Mouse (Mus musculus) erythroid progenitor cell, adult 5-6 weeks (primary cell): ENCODE results near the gene Neu1. TPM values are rescaled to one million over a fixed set of nuclear protein-coding genes. Genes with fewer than 3 reads are reported as not detected.
A peak's percentile ranks its signal among the peaks of the same experiment; 100 is the strongest.
"Not testable (repeated sequence)": the region's sequence is repeated elsewhere in the genome, so short reads cannot be mapped to it uniquely, and the experiment has no call there.

Experiments used
- ATAC-seq: replicated peaks from 2 replicates; pipeline ENCODE4 v1.8.0; 2016; ENCODE audit warnings: moderate number of reproducible peaks, mild to moderate bottlenecking, moderate TSS enrichment, inconsistent platforms; ENCODE audit not compliant: poor library complexity, low FRiP score, severe bottlenecking
- total RNA-seq, 2 experiments: library from RNA; stranded (forward) in 1 of 2; stranded (reverse) in 1 of 2; fragments of 150-400 nt in 1 of 2; fragments of 186-747, 209-891 nt in 1 of 2; gene quantifications; 2 replicates each; pipeline versions ENCODE4 v1.2.3 to v1.2.4; 2015 to 2017; ENCODE audit warnings: low replicate concordance in 2 of 2

Gene Neu1
- total RNA-seq, 2 experiments from 2014 or later: 3.8 to 3.9 TPM

DNA sequence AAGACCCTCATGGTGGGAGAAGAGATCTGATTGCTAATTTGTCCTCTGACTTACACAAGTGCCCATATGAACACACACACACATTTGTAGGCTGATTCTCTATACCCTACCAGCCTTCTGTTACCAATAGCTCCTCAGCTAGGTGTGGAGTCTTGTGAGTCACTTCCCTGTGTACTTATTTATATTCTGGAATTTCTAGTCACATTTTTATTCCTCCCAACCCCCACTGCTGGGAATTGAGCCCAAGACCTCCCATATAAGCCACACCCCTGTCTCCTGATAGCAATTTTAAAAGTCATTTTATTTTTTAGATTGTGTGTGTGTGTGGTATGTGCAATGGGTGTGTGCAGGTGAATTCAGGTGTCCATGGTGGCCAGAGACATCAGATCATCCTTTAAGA, 13.3 kb downstream of the Neu1 start:
- no peak for ATAC-seq

DNA sequence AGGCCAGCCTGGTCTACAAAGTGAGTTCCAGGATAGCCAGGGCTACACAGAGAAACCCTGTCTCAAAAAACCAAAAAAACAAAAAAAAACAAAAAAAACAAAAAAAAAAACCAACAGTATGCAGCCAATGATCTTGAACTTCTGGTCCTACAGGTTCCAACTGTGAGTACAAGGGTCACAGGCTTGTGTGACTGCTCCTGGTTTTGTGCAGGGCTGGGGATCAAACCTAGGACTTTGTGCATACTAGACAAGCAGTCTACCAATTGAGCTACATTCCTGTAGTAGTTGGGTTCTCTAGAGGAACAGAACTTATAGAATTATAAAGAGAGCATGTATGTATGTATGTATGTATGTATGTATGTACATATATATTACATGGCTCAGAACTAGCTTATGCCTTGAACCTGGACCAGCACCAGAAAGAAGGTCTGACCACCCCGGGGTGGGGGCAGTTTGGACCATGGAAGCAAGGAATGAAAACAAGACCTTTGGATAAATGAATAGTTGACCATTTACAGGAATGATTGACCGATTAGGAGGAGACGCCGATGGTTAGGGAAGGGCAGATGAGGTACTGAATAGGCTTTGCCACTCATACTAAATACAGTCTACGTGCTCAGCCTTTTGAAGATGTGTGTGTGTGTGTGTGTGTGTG, 15.6 kb downstream of the Neu1 start:
- ATAC-seq: no peak

DNA sequence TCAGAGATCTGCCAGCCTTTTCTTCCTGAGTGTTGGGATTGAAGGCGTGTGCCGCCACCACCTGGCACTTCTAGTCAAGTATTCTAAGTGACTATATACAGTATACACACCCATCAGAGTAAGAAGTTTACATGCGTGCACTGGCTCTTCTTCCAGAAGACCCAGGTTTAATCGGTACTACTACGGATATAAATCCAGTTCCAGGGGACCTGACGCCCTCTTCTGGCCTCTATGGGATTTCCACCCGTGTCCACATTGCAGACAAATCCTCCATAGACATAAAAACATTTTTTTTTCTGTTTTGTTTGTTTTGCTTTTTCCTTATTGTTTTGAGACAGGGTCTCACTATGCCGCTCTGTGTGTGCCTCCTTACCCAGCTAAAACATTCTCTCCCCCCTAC, 16.6 kb downstream of the Neu1 start:
- no peak for ATAC-seq

DNA sequence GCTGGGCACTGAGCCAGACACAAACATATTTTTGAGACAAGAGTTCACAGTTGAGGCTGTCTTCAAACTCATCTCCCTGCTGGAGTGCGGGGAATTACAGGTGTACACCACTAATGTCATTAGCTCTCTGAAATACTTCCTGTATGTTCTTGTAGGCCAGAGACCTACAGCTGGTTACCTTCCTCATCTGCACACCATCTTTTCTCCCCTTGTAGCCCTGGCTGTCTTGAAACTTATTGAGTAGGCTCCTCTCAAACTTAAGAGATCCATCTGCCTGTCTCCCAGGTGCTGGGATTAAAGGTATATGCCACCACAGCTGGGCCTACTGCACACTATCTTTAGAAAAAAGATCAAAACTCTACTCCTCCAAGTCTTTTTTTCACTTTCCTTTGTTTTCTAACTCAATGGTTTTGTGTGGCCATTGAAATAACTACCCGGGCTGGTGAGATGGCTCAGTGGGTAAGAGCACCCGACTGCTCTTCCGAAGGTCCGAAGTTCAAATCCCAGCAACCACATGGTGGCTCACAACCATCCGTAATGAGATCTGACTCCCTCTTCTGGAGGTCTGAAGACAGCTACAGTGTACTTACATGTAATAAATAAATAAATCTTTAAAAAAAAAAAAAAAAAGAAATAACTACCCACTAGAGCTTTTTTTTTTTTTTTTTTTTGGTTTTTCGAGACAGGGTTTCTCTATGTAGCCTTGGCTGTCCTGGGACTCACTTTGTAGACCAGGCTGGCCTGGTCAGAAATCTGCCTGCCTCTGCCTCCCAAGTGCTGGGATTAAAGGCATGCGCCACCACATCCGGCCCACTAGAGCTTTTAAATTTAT, 17.9 kb downstream of the Neu1 start:
- ATAC-seq: not testable (repeated sequence)

DNA sequence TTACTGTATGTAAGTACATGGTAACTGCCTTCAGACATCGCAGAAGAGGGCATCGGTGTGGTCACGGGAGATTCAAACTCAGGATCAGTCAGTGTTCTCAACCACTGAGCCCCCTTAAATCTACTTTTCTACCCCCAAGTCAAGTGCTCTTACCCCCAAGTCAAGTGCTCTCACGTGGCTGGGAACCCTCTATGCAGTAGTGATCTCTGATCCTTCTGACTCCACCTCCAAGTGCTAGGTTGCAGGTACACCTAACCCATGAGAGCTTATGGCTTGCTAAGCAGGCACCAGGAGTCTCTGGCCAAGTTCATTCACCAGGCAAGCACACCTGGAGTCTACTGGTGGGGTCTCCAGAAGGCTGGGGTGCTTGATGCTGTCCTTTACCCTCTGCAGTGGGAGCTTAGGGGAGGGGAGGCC, 18.5 kb downstream of the Neu1 start:
- no peak for ATAC-seq

DNA sequence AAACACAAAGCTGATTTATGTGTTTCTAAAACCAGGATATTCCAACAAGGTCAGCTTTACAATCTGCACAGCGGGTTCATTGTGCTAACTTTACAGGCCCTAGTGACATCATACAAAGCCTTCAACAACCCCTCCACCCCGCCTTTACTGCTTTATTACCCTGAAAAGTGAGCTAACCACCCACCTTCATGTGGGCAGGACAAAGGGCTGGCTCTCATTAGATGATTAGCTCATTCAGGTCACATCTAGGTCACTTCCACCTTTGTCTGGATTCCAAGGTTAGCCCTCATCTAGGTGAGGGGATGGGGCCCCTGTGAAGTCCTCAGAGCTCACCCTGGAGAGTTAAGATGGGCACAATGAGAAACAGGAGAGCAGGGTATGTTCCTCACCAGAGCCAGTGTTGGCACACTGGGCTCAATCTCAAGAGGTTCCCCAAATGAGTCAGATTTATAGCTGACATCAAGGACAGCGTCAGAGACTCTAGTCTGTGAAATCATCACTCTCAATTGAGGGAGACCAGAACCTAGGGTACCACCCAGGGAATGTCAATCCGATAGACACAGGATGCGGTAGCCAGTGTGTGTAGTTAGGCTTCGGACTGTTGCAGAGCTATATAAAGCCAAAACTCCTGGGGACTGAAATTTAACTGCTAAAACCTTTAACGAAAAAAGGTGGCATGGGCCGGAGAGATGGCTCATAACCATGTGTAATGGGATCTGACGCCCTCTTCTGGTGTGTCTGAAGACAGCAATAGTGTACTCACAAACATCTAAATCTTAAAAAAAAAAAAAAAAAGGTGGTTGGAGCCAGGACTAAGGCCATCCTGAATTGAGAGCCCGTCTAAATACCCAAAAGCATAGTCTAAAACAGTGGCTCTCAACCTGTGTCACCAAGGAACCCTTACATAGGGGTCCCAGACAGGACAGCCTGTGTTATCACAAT, 19.7 kb downstream of the Neu1 start:
- ATAC-seq: no peak

DNA sequence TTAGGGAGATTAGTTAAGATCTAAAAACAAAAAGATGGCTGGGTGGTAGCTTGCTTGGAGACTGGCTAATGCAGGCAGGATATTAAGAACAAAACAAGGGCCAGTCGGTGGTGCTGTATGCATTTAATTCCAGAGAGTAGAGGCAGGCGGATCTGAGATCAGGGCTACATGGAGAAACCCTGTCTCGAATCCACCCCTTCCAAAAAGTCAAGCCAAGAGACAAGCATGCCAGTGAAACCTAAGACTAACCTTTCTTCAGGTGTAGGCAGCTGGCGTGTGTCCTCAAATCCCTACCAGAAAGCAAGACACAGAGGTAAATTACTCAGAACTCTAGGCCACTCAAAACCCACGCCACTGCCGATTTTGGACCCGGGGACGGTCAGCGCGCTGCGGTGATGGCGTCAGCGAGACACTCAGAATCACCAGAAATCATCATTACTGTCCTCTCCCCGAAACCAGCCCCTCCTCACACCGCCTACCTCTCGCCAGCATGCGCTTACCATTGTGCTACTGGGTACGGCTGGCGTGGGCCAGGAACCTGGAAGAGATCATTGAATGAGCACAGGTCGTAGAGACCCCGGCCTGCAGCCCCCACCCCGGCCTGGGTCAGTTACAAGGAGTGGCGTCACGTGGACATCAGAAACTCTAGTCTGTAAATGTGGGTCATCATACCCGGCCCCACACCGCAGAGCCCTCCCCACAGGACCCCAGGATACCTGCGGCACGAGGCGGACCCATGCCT, 20.8 kb downstream of the Neu1 start:
- peak; percentile 27 for ATAC-seq

DNA sequence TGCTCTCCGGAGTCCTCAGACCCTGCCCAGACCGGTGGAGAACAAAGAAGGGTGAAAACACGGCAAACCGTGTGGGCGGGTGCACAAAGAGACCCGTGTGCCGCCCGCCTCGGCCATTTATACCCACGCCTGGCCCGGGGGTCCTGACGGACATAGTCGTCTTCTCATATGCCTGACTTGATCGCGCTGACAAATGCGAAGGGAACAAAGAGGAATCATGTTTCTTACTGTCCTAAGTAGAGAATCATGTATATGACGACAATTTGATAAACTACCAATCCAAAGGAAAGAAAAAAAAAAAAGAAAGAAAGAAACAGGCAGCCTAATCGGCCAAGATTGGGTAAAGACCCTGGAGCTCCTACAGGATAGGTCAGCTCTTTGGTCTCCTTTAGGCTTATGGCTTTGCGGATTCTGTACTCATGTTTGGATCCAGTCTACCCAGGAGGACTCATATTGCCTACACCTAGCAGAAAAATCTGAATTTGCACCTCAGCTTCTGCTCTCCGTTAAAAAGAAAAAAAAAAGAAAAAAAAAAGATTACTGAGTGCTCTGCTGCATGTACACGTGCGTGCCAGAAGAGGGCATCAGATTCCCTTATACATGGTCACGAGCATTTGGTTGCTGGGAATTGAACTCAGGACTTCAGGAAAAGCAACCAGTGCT, 21.5 kb downstream of the Neu1 start:
- peak; percentile 92 for ATAC-seq

DNA sequence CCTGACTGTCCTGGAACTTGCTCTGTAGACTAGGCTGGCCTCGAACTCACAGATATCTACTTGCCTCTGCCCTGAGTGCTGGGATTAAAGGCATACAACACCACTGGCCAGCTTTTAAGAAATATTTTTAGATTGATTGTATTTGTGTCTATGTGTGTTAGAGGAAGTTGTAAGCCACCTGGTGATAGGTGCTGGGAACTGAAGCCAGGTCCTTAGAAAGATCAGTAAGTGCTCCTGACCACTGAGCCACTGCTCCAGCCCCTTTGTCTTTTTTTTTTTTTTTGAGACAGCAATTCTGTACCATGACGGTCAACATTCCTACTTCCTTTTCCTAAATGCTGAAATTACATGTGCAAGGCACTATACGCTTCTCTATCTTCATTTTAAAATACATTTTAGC, 22.2 kb downstream of the Neu1 start:
- no peak for ATAC-seq

DNA sequence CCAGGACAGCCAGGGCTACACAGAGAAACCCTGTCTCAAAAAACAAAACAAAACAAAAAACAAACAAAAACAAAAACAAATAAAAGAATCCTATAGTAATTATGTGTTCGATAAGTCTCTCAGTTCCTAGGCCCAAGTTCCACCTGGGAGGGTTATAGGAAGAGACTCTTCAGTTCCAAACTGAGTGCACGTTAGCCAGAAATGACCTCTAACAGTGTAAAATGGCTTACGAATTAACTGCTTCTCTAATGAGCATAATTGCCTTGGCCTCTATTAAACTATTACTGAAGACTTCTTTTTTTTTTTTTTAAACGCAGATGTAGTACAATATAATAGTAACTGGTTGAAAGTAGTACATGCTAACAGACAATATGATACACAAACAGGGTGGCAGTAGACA, 22.9 kb downstream of the Neu1 start:
- ATAC-seq: no peak

DNA sequence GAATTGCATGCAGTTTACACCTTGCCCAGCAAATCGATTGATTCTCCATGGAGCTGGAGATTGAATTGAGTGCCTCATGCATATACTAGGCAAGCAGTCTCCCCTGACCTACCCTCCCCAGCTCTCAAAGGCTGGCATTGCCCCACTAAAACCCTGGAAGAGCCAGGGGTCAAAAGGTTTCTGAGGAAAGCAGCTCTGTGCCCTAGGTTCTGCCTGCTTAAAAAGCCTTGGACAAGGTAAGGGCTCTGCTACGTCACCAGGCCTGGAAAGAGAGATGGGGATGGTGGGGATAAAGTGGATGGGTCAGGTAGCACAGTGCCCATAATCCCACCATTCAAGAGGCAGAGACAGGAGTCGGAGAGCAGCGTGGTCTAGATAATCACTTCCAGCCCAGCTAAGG, 23.8 kb downstream of the Neu1 start:
- ATAC-seq: no peak

DNA sequence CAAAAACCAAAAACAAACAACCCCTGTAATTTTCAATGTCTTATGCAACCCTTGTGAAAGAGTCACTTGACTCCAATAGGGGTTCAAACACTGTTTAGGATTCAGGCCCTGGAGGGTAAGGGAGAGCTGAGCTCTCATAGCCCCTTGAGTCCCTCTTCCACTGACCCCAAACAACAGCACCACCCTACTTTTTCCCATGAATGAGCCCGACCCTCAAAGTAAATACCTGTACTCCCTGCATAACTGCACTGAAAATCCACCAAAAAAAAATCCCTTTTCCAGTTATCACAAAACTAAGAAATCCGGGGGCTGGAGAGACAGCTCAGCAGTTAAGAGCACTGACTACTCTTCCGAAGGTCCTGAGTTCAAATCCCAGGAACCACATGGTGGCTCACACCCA, 24.8 kb downstream of the Neu1 start:
- no peak for ATAC-seq

DNA sequence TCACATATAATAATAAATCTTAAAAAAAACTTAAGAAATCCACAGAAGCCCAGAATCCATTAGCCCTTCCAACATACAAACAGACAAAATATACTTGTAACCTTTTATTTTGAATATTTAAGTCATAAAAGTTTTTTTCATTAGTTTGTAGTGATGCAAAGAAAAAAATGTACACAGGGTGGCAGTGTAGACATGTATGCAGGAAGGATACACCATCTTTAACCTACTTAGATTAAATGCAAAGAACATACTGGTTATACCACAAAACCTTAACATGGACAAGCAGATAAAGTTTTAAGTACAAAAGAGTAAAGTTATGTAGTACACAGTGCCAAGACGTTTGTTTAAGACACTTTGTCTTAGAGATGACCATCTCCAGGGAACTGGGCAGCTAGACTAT, 25.3 kb downstream of the Neu1 start:
- ATAC-seq: no peak

DNA sequence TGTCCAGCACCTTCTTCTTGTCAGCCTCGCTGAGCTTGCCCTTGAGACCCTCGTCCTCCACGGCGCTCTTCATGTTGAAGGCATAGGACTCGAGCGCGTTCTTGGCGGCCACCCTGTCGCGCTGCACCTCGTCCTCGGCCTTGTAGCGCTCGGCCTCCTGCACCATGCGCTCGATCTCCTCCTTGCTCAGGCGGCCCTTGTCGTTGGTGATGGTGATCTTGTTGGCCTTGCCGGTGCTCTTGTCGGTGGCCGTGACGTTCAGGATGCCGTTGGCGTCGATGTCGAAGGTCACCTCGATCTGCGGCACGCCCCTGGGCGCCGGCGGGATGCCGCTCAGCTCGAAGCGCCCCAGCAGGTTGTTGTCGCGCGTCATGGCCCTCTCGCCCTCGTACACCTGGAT, 26.2 kb downstream of the Neu1 start:
- not testable (repeated sequence) for ATAC-seq

DNA sequence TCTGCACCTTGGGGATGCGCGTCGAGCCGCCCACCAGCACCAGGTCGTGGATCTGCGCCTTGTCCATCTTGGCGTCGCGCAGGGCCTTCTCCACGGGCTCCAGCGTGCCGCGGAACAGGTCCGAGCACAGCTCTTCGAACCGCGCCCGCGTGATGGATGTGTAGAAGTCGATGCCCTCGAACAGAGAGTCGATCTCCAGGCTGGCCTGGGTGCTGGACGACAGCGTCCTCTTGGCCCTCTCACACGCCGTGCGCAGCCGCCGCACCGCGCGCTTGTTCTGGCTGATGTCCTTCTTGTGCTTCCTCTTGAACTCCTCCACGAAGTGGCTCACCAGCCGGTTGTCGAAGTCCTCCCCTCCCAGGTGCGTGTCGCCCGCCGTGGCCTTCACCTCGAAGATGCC, 26.9 kb downstream of the Neu1 start:
- not testable (repeated sequence) for ATAC-seq

DNA sequence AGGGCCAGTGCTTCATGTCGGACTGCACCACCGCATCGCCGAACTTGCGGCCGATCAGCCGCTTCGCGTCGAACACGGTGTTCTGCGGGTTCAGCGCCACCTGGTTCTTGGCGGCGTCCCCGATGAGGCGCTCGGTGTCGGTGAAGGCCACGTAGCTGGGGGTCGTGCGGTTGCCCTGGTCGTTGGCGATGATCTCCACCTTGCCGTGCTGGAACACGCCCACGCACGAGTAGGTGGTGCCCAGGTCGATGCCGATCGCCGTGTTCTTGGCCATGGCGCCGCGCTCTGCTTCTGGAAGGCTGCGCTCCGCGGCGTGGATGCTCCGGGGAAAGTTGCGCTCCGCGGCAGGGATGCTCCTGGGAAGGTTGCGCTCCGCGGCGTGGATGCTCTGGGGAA, 27.7 kb downstream of the Neu1 start:
- ATAC-seq: peak; percentile 35

DNA sequence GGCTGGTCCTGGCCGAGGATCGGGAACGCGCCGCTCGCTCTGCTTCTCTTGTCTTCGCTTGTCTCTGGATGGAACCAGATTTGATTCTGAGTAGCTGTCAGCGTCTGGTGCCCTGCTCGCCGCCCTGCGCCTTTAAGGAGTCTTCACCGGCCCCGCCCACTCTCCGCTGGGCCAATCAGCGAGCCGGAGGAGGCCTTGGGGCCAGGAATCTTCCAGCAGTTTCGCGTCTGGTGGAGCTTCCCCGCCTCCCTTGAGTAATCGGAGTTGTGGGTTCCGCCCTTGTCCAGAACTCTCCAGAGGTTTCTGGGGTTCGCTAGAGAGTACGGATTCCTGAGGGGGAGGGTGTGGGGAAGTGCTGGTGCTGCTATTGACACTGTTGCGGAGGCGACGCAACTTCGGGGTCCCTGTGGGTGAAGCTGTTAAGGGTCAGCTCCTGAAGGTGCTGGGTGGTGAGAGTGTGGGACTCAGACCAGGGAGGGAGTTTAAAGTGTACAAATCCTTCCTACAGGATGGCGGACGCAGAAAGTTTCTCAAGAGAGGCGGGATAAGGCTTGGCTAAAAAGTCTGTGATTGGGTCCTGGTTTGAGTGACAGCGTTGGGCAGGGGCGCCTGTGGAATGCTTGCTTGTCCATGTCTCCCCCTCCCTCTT, 28.2 kb downstream of the Neu1 start, which contains the start of gene Hspa1b:
TSS of gene Hspa1b (minus strand) at position 109 of the 649 bp plus-strand sequence.
- peak; percentile 97 for ATAC-seq

DNA sequence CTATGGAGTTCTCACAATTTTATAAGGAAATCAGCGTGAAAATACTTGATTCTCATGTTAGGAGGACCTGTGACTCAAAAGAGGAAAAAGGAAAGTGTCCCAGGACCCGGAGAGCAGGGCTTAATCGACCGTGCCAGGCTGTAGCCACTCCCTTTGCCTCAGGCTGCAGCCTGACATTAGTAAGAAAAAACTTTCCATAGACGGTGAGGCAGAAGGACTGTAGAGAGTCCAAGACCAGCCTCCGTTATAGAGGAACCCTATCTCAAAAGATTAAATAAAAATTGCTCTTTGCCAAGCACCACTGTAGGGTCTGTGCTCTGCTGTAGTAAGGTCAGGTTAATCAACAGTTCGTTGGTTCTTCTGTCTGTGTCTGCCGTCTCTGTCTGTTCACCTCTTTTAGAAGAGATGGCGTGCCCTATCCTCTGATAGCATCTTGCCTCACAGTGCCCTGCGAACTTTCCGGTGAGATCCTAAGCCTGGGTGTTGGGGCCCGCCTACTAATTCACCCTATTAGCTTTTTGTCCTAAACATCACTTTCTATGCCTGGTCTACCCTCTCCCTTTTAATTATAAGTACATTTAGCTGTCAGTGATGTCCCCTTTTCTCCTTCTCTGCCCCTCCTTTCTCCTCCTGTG, 28.9 kb downstream of the Neu1 start:
- 0 out of 2 replicates have a peak, but pooled peaks have one; percentile 27 for ATAC-seq
